Mouse (Mus musculus) lung, adult 2 months (tissue): ENCODE measurements around the gene Cdh20. TPM values are rescaled to one million over a fixed set of nuclear protein-coding genes. Genes with fewer than 3 reads are reported as not detected.
A peak's percentile ranks its signal among the peaks of the same experiment; 100 is the strongest.

Experiments
- DNase-seq: peaks from one replicate; pipeline ENCODE4 v3.0.0; 2022
- H3K4me1 ChIP-seq: fragments of 200-500 bp; 2 replicates; pipeline ENCODE4 v1.6.1; 2011; ENCODE audit warnings: low read length; ENCODE audit not compliant: control insufficient read depth, insufficient read depth
- H3K4me3 ChIP-seq: fragments of 200-500 bp; replicated peaks from 2 replicates; pipeline ENCODE3; 2011; ENCODE audit warnings: low read depth, mild to moderate bottlenecking, control low read depth, low read length; ENCODE audit errors: extremely low read depth
- CTCF ChIP-seq: fragments of 200-500 bp; IDR thresholded peaks from 2 replicates; pipeline ENCODE4 v1.5.1; 2011; ENCODE audit warnings: mild to moderate bottlenecking, low read length, control low read depth; ENCODE audit not compliant: insufficient read depth
- POLR2A ChIP-seq: fragments of 200-500 bp; IDR thresholded peaks from 2 replicates; pipeline ENCODE4 v1.6.1; 2011; ENCODE audit warnings: low read depth, mild to moderate bottlenecking, control low read depth, low read length, borderline replicate concordance; ENCODE audit errors: extremely low read depth
- WGBS: fragments of 180-500 bp; shearing (Covaris S2); methylation state at CpG from one replicate; pipeline ENCODE4 v1.1.7; 2018; 5-methylcytosine and 5-hydroxymethylcytosine counted together
- polyA plus RNA-seq: library from polyadenylated mRNA; depleted of rRNA; stranded (reverse); fragments of >200 nt; gene quantifications from 2 replicates; pipeline ENCODE4 v1.2.3, GENCODE M21; 2012

Gene Cdh20
- polyA plus RNA-seq, 1 experiment: 0.08 TPM

DNA sequence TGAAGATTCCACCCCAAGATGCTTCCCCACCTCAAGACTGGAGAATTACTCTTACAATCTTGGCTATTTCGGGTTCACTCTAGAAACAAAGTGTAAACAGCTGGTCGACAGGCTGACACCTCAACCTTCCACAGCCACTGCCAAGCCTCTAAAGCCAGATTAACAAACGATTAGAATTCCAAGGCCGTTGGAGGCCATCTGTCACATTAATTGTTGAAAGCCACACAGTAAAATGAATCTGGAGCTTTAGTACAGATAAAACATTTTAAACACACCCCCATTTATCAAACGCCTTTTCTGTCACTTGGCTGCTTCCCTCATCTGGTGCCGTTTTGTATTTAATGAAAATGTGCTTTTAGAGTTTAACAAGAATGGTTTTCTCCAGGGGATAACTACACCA is 188.7 kb downstream of the Cdh20 start:
- 27% methylated on average over 6 of the region's 6 CpGs for WGBS
- no peaks in the 10 kb centered on the region for H3K4me1 ChIP-seq
- no peak overlapping the region for H3K4me3 ChIP-seq
- no peak for DNase-seq
- TF ChIP-seq POLR2A: no peak
- no peak for TF ChIP-seq CTCF

DNA sequence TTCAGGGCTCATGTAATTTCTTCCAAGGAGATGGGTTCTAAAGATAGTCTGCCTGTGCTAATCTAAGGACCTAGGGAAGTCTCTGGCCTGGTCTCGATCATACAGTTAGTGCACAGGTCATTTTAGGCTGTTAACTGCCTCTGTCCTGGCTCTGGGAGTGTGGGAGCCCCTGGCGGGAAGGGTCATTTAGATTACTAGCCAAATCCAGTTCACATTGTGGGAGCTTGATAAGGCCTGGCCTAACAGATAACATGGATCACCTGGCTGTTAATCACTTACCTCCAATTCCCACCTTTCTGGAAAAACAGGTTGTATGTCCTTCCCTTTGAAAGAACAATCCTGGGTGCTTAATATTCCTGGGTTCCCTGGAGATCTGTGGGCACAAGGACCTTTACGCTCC is 193.3 kb downstream of the Cdh20 start:
- no peak for DNase-seq
- H3K4me3 ChIP-seq: no peak overlapping the region
- no peaks in the 10 kb centered on the region for H3K4me1 ChIP-seq
- TF ChIP-seq CTCF (no peak), POLR2A (no peak)
- 71% methylated on average over 3 of the region's 3 CpGs for WGBS

DNA sequence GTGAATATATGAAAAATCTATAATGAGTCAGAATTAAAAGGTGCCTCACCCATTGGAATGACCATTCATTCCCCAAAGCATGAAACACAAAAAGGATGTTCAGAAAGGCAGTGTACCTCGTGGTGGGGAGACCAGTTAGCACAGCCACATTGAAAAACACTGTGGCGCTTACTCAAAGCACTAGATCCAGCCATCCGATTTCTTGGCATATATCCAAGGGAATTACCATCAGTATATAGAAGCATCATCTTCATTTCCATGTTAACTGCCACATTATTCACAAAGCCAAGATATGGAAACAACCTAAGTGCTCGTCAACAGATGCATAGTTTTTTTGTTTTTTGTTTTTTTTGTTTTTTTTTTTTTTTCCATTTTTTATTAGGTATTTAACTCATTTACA is 193.9 kb downstream of the Cdh20 start:
- 72% methylated on average over 4 of the region's 4 CpGs for WGBS
- no peak for TF ChIP-seq POLR2A
- no peak for TF ChIP-seq CTCF
- no peak overlapping the region for H3K4me3 ChIP-seq
- H3K4me1 ChIP-seq: no peaks in the 10 kb centered on the region
- no peak for DNase-seq

DNA sequence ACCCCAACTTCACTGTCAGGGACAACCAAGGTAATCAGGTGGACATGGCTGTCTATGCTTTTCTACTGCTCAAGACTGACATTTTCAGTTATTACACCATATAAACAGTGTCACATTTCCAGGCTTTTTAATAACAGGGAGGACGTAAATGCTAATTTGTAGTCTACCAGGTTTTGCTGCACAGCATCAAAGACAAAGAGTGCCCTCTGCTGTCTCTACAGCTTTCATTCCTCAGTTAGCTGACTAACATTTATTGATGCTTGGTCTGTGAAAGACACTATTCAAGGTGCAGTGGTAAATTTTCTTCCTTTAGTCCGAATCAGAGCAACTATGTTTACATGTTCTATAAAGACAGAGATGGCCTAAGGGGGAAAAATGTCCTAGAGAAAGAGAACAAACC is 210.7 kb downstream of the Cdh20 start:
- WGBS: 39% methylated on average over 2 of the region's 2 CpGs
- H3K4me1 ChIP-seq: no peaks in the 10 kb centered on the region
- DNase-seq: no peak
- no peak overlapping the region for H3K4me3 ChIP-seq
- TF ChIP-seq POLR2A: no peak
- no peak for TF ChIP-seq CTCF

DNA sequence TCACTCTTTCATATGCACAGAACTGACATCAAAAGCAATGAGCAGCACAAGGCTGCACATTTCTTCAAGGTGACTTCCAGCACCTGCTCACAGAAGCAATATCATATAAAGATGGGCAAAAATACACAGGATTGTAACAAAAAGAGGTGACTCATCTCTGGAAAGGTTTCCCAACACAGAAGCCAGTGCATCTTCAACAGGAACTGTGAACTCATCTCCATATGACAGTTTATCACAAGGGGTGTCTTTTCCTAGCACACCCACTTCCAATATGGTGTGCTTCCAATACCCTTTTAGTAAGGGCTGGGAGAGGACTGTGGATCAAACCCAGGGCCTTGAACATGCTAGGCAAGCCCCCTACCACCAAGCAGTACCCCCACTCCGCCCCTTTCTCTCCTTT is 211.9 kb downstream of the Cdh20 start:
- H3K4me1 ChIP-seq: no peaks in the 10 kb centered on the region
- no peak overlapping the region for H3K4me3 ChIP-seq
- TF ChIP-seq POLR2A (no peak), CTCF (no peak)
- no peak for DNase-seq
- 62% methylated on average over 1 of the region's 1 CpGs for WGBS

DNA sequence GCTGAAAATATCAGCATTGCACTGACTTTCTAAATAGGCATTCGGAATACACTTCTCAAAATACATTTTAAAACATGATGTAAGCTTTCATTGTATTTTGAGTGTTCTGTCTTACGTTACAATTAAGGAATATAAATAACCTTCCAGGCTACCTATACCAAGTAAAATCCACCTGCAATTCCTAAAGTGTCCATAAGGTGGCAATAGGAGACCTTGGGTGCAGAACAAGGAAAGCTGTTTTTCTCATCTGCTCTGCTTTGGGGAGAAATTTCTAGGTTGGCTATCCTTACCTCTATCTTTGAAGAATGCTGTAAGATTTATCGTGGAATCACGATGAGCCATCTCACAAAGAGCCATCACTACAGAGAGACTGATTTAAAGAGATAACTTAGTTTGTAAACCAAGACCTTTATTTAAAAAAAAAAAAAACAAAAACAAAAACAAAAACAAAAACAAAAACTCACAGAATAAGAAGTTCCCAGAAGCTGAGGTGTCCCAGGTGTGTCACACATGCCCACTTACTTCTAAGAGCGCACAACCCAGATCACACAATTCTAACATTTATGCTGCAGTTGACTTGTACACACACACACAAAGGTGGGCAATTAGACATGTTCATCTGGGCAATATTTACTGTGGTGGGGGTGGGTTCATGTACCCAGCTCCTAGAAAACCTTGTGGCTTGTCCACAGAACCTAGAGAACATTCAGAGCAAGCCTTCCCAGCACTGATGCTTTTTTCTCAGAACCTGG is 218.1 kb downstream of the Cdh20 start:
- WGBS: 26% methylated on average over 5 of the region's 5 CpGs
- no peaks in the 10 kb centered on the region for H3K4me1 ChIP-seq
- H3K4me3 ChIP-seq: no peak overlapping the region
- no peak for DNase-seq
- TF ChIP-seq POLR2A: no peak
- TF ChIP-seq CTCF: peak; percentile 22; the same call in 1 of the 2 replicates

DNA sequence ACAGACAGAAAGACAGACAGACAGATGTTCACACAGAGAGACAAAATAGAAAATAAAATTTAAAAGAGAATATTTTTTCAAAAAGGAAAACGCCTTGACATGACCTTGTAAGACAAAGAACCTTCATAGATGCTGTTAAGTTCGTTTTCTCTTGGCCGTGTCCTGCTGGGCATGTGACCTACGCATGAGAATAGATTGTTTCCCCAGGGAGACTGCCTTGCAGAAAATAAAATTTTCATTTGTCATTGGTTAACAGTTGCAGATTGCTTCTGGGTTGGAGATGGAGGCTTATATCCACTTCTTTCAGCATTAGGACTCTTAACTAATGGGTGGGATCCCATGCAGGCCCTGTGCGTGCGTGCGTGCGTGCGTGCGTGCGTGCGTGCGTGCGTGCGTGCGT is 219.2 kb downstream of the Cdh20 start:
- Histone ChIP-seq H3K4me1 (no peaks in the 10 kb centered on the region), H3K4me3 (no peak overlapping the region)
- no peak for DNase-seq
- 95% methylated on average over 16 of the region's 16 CpGs for WGBS
- no peak for TF ChIP-seq POLR2A
- no peak for TF ChIP-seq CTCF

DNA sequence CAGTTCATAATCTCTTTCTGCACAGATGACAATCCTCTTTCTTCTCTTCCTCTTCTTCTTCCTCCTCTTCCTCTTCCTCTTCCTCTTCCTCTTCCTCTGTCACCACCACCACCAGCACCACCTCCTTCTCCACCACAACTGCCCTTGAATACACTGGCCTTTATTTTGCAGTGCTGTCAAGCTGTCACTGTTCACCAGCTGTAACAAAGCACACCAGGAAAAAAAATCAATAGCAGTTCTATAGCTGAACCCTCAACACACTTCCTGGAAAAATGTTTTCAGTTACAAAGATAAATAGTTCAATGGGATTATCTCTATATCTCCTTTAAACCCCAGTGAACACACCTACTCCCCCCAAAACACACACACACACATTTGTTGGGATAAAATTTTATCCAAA is 224.1 kb downstream of the Cdh20 start:
- Histone ChIP-seq H3K4me1 (peaks cover 4% of the 10 kb centered on the region; the same call in 1 of the 2 replicates), H3K4me3 (no peak overlapping the region)
- DNase-seq: no peak
- TF ChIP-seq CTCF (no peak), POLR2A (no peak)

DNA sequence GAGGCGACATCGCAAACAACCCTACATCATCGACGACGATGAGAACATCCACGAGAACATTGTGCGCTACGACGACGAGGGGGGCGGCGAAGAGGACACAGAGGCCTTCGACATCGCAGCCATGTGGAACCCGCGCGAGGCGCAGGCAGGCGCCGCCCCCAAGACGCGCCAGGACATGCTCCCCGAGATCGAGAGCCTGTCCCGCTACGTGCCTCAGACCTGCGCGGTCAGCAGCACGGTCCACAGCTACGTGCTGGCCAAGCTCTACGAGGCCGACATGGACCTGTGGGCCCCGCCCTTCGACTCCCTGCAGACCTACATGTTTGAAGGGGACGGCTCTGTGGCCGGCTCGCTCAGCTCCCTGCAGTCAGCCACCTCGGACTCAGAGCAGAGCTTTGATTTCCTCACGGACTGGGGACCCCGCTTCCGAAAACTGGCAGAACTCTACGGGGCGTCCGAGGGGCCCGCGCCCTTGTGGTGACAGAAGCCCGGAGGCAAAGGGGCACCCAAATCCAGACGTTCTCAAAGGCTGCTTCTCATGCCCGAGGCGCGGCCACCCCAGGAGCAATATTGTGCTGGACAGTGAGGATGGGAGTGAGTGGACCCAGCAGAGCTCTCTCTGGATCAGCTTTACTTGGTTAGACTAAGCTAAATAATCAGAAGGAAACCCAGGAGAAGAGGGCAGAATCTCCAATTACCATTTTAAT is 225.7 kb downstream of the Cdh20 start:
- Histone ChIP-seq H3K4me3 (no peak overlapping the region), H3K4me1 (peaks cover 4% of the 10 kb centered on the region; the same call in 1 of the 2 replicates)
- TF ChIP-seq POLR2A (no peak), CTCF (no peak)
- 11% methylated on average over 51 of the region's 51 CpGs for WGBS
- DNase-seq: no peak

DNA sequence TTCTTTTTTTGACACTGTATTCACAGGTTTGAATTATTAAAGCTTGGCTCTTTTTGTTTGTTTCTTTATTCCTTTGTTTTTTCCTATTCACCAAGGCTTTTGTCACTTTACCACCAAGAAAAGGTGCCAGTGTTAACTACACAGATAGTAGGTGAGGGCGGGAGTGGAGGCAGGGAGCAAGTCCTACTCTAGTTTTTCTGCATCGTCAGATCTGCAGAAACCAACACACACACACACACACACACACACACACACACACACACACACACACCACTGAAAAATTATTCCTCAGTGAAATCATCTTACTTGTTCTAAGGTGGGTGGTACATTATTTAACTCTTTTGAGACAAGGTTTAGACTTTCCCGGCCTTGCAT is 226.3 kb downstream of the Cdh20 start:
- no peak for TF ChIP-seq CTCF
- TF ChIP-seq POLR2A: no peak
- no peak for DNase-seq
- Histone ChIP-seq H3K4me1 (peaks cover 4% of the 10 kb centered on the region; the same call in 1 of the 2 replicates), H3K4me3 (no peak overlapping the region)
- 86% methylated on average over 3 of the region's 3 CpGs for WGBS

DNA sequence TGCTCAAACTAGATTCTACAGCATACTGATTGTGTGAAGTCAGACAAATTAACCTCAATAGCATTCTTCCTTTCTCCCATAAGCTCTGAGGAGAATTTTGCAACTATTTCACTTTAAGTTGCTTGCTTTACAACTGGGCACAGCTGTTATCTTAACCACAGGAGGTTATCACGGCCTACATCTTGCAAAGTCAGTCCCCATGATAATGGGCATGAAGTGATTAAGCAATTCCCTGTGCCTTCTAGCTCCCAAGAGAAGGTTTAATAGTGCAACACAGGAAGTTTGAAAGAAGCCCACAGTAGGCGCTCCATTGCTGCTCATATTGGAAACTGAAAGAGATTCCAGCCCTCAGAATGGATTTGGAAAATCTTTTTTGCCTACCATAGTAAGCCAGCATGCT is 229.5 kb downstream of the Cdh20 start:
- Histone ChIP-seq H3K4me1 (peaks cover 4% of the 10 kb centered on the region; the same call in 1 of the 2 replicates), H3K4me3 (no peak overlapping the region)
- TF ChIP-seq POLR2A: no peak
- TF ChIP-seq CTCF: no peak
- WGBS: 53% methylated on average over 2 of the region's 2 CpGs
- no peak for DNase-seq
